Mouse (Mus musculus) bone marrow, adult 2 months (tissue): ENCODE measurements around the gene Ankrd6.

Source experiments
- CTCF ChIP-seq: fragments of 200-500 bp; IDR thresholded peaks from 2 replicates; pipeline ENCODE4 v1.5.1; 2011; ENCODE audit warnings: low read length, control low read depth; ENCODE audit not compliant: control insufficient read depth, insufficient read depth
- POLR2A ChIP-seq: fragments of 200-500 bp; IDR thresholded peaks from 2 replicates; pipeline ENCODE4 v1.6.1; 2011; ENCODE audit warnings: low read depth, mild to moderate bottlenecking, control low read depth, low read length, borderline replicate concordance; ENCODE audit not compliant: control insufficient read depth

GRCm38 (mm10) chr4:32909241-32909979 is 41.2 kb downstream of the Ankrd6 start:
- TF ChIP-seq CTCF (no peak), POLR2A (no peak)
